Mouse (Mus musculus): ENCODE data around the gene Gabbr2. TPM values are rescaled to one million over a fixed set of nuclear protein-coding genes. Genes with fewer than 3 reads are reported as not detected.

Gabbr2 gene
- polyA plus RNA-seq, 1 experiment, result not detected

GRCm38 (mm10) chr4:46773243-46773642 lies 218.4 kb downstream of the Gabbr2 start:
- no peak for TF ChIP-seq EP300 (IDR thresholded peaks at IDR 0.05; ENCODE audit: insufficient read depth, low read depth, low read length)
- no peak for TF ChIP-seq POLR2A (IDR thresholded peaks at IDR 0.05; ENCODE audit: insufficient read depth, low read length)
- peak; percentile 41 for TF ChIP-seq CTCF (IDR thresholded peaks at IDR 0.05; ENCODE audit: low read depth, low read length)
- H3K27me3 ChIP-seq (ENCODE audit: control insufficient read depth, insufficient read depth, low read length, poor library complexity, severe bottlenecking), result no peaks in the 10 kb centered on the region
- H3K9ac ChIP-seq (ENCODE audit: low read depth, poor library complexity, severe bottlenecking), result no peak overlapping the region
- no peaks in the 10 kb centered on the region for H3K36me3 ChIP-seq (ENCODE audit: control insufficient read depth, insufficient read depth, low read length, poor library complexity, severe bottlenecking)
- H3K4me3 ChIP-seq (ENCODE audit: low read depth, low read length), result no peak overlapping the region
- H3K4me1 ChIP-seq (ENCODE audit: control insufficient read depth, insufficient read depth, low read length), result no peaks in the 10 kb centered on the region
- no peaks in the 10 kb centered on the region for H3K9me3 ChIP-seq (replicated peaks; ENCODE audit: control insufficient read depth, insufficient read depth, low read length, poor library complexity, severe bottlenecking)
- H3K27ac ChIP-seq (ENCODE audit: insufficient read depth, low read length), result no peak overlapping the region

DNA sequence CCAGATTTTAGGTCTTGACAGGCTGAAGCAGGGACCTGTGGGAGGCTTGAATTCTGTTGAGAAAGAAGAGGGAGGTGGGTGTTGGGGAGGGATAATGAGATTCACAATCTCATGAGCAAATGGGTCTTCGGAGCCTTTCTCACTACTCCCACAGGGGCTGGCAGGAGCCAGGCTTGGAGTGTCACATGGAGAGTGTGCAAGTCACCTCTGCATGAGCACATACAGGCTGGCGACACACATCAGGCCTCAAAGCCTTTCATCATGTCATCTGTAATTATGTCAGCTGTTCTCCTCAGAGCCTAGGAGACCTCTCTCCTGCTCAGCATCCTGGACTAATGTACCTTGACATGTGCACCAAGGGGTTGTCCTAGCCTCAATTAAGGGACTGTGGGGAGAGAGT lies 219.1 kb downstream of the Gabbr2 start:
- Histone ChIP-seq H3K27me3 (ENCODE audit: control insufficient read depth, insufficient read depth, low read length, poor library complexity, severe bottlenecking) (no peaks in the 10 kb centered on the region), H3K9ac (ENCODE audit: low read depth, poor library complexity, severe bottlenecking) (no peak overlapping the region), H3K27ac (ENCODE audit: insufficient read depth, low read length) (no peak overlapping the region), H3K4me1 (ENCODE audit: control insufficient read depth, insufficient read depth, low read length) (no peaks in the 10 kb centered on the region), H3K9me3 (replicated peaks; ENCODE audit: control insufficient read depth, insufficient read depth, low read length, poor library complexity, severe bottlenecking) (no peaks in the 10 kb centered on the region), H3K4me3 (ENCODE audit: low read depth, low read length) (no peak overlapping the region), H3K36me3 (ENCODE audit: control insufficient read depth, insufficient read depth, low read length, poor library complexity, severe bottlenecking) (no peaks in the 10 kb centered on the region)
- no peak for TF ChIP-seq EP300 (IDR thresholded peaks at IDR 0.05; ENCODE audit: insufficient read depth, low read depth, low read length)
- no peak for TF ChIP-seq POLR2A (IDR thresholded peaks at IDR 0.05; ENCODE audit: insufficient read depth, low read length)
- TF ChIP-seq CTCF (IDR thresholded peaks at IDR 0.05; ENCODE audit: low read depth, low read length), result no peak

GRCm38 (mm10) chr4:46771116-46771515 lies 220.6 kb downstream of the Gabbr2 start:
- no peak overlapping the region for H3K9ac ChIP-seq (ENCODE audit: low read depth, poor library complexity, severe bottlenecking)

GRCm38 (mm10) chr4:46770635-46771034 lies 221.0 kb downstream of the Gabbr2 start:
- no peaks in the 10 kb centered on the region for H3K36me3 ChIP-seq (ENCODE audit: control insufficient read depth, insufficient read depth, low read length, poor library complexity, severe bottlenecking)
- no peaks in the 10 kb centered on the region for H3K9me3 ChIP-seq (replicated peaks; ENCODE audit: control insufficient read depth, insufficient read depth, low read length, poor library complexity, severe bottlenecking)
- H3K4me3 ChIP-seq (ENCODE audit: low read depth, low read length), result no peak overlapping the region
- no peaks in the 10 kb centered on the region for H3K4me1 ChIP-seq (ENCODE audit: control insufficient read depth, insufficient read depth, low read length)
- TF ChIP-seq POLR2A (IDR thresholded peaks at IDR 0.05; ENCODE audit: insufficient read depth, low read length), result no peak
- TF ChIP-seq CTCF (IDR thresholded peaks at IDR 0.05; ENCODE audit: low read depth, low read length), result no peak
- TF ChIP-seq EP300 (IDR thresholded peaks at IDR 0.05; ENCODE audit: insufficient read depth, low read depth, low read length), result no peak
- H3K27me3 ChIP-seq (ENCODE audit: control insufficient read depth, insufficient read depth, low read length, poor library complexity, severe bottlenecking), result no peaks in the 10 kb centered on the region
- no peak overlapping the region for H3K27ac ChIP-seq (ENCODE audit: insufficient read depth, low read length)
- H3K9ac ChIP-seq (ENCODE audit: low read depth, poor library complexity, severe bottlenecking), result no peak overlapping the region

More at GRCm38 (mm10) chr4:46771116-46771515, 220.6 kb downstream of the Gabbr2 start:
- Histone ChIP-seq H3K27ac (ENCODE audit: insufficient read depth, low read length) (no peak overlapping the region), H3K4me3 (ENCODE audit: low read depth, low read length) (no peak overlapping the region), H3K4me1 (ENCODE audit: control insufficient read depth, insufficient read depth, low read length) (no peaks in the 10 kb centered on the region), H3K27me3 (ENCODE audit: control insufficient read depth, insufficient read depth, low read length, poor library complexity, severe bottlenecking) (no peaks in the 10 kb centered on the region), H3K36me3 (ENCODE audit: control insufficient read depth, insufficient read depth, low read length, poor library complexity, severe bottlenecking) (no peaks in the 10 kb centered on the region), H3K9me3 (replicated peaks; ENCODE audit: control insufficient read depth, insufficient read depth, low read length, poor library complexity, severe bottlenecking) (no peaks in the 10 kb centered on the region)
- TF ChIP-seq CTCF (IDR thresholded peaks at IDR 0.05; ENCODE audit: low read depth, low read length) (no peak), EP300 (IDR thresholded peaks at IDR 0.05; ENCODE audit: insufficient read depth, low read depth, low read length) (no peak), POLR2A (IDR thresholded peaks at IDR 0.05; ENCODE audit: insufficient read depth, low read length) (no peak)

DNA sequence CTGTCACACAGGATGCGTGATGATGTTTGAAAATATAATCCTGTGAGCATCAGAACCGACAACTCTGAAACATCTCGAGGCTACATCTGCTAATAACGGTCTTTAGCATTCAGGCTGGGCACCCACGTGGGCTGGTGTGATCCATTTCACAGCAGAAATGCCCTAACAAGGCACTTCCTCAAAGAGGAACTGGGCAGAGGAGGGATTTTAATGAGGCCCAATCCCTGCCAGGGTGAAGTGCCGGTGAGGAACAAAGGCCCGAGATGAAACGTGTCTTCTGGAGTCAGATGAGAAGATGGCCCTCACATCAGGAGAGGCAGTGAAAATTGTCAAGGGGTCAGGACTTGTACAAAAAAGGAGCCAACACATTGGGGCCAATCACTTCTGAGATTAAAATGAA lies 221.6 kb downstream of the Gabbr2 start:
- TF ChIP-seq EP300 (IDR thresholded peaks at IDR 0.05; ENCODE audit: insufficient read depth, low read depth, low read length), result no peak
- TF ChIP-seq CTCF (IDR thresholded peaks at IDR 0.05; ENCODE audit: low read depth, low read length), result no peak
- TF ChIP-seq POLR2A (IDR thresholded peaks at IDR 0.05; ENCODE audit: insufficient read depth, low read length), result no peak
- H3K9me3 ChIP-seq (replicated peaks; ENCODE audit: control insufficient read depth, insufficient read depth, low read length, poor library complexity, severe bottlenecking), result no peaks in the 10 kb centered on the region
- H3K4me3 ChIP-seq (ENCODE audit: low read depth, low read length), result no peak overlapping the region
- H3K27me3 ChIP-seq (ENCODE audit: control insufficient read depth, insufficient read depth, low read length, poor library complexity, severe bottlenecking), result no peaks in the 10 kb centered on the region
- H3K9ac ChIP-seq (ENCODE audit: low read depth, poor library complexity, severe bottlenecking), result no peak overlapping the region
- H3K36me3 ChIP-seq (ENCODE audit: control insufficient read depth, insufficient read depth, low read length, poor library complexity, severe bottlenecking), result no peaks in the 10 kb centered on the region
- no peak overlapping the region for H3K27ac ChIP-seq (ENCODE audit: insufficient read depth, low read length)
- H3K4me1 ChIP-seq (ENCODE audit: control insufficient read depth, insufficient read depth, low read length), result no peaks in the 10 kb centered on the region

GRCm38 (mm10) chr4:46766326-46766725 lies 225.3 kb downstream of the Gabbr2 start:
- Histone ChIP-seq H3K36me3 (ENCODE audit: control insufficient read depth, insufficient read depth, low read length, poor library complexity, severe bottlenecking) (no peaks in the 10 kb centered on the region), H3K9me3 (replicated peaks; ENCODE audit: control insufficient read depth, insufficient read depth, low read length, poor library complexity, severe bottlenecking) (0 out of 2 replicates have a peak, but pooled peaks cover 2% of the 10 kb centered on the region), H3K9ac (ENCODE audit: low read depth, poor library complexity, severe bottlenecking) (no peak overlapping the region), H3K4me3 (ENCODE audit: low read depth, low read length) (no peak overlapping the region), H3K27ac (ENCODE audit: insufficient read depth, low read length) (no peak overlapping the region), H3K27me3 (ENCODE audit: control insufficient read depth, insufficient read depth, low read length, poor library complexity, severe bottlenecking) (no peaks in the 10 kb centered on the region; the same call in 1 of the 2 replicates), H3K4me1 (ENCODE audit: control insufficient read depth, insufficient read depth, low read length) (no peaks in the 10 kb centered on the region)
- TF ChIP-seq CTCF (IDR thresholded peaks at IDR 0.05; ENCODE audit: low read depth, low read length) (no peak), EP300 (IDR thresholded peaks at IDR 0.05; ENCODE audit: insufficient read depth, low read depth, low read length) (no peak), POLR2A (IDR thresholded peaks at IDR 0.05; ENCODE audit: insufficient read depth, low read length) (no peak)

Measured in ES-Bruce4 (cell line).